Mouse (Mus musculus) embryonic facial prominence, embryonic 12.5 days (tissue): Measurements from ENCODE around the gene Gm4737. TPM values are rescaled to one million over a fixed set of nuclear protein-coding genes. Genes with fewer than 3 reads are reported as not detected.

ENCODE experiments used
- ATAC-seq: fragments of 200-750 bp; cut with Nextera tagmentation; 2 replicates; pipeline ENCODE4 v1.8.0; 2017; ENCODE audit not compliant: insufficient number of reproducible peaks, insufficient read depth, low FRiP score, low TSS enrichment
- H3K27ac ChIP-seq: fragments of 300-500 bp; sonication (generic); 2 replicates; pipeline ENCODE4 v1.5.1; 2016; ENCODE audit warnings: mild to moderate bottlenecking
- H3K27me3 ChIP-seq: fragments of 300-500 bp; sonication (generic); 2 replicates; pipeline ENCODE4 v1.6.1; 2016; ENCODE audit warnings: mild to moderate bottlenecking, moderate library complexity
- H3K36me3 ChIP-seq: fragments of 300-500 bp; sonication (generic); 2 replicates; pipeline ENCODE4 v1.6.1; 2016; ENCODE audit warnings: mild to moderate bottlenecking
- H3K4me1 ChIP-seq: fragments of 300-500 bp; sonication (generic); 2 replicates; pipeline ENCODE4 v1.6.1; 2016
- H3K4me2 ChIP-seq: fragments of 300-500 bp; sonication (generic); replicated peaks from 2 replicates; pipeline ENCODE4 v1.6.1; 2016; ENCODE audit warnings: mild to moderate bottlenecking, moderate library complexity
- H3K4me3 ChIP-seq: fragments of 300-500 bp; sonication (generic); 2 replicates; pipeline ENCODE4 v1.5.1; 2016; ENCODE audit warnings: mild to moderate bottlenecking
- H3K9ac ChIP-seq: fragments of 300-500 bp; sonication (generic); 2 replicates; pipeline ENCODE4 v1.6.1; 2016; ENCODE audit warnings: mild to moderate bottlenecking, moderate library complexity
- H3K9me3 ChIP-seq: fragments of 300-500 bp; sonication (generic); 2 replicates; pipeline ENCODE4 v1.6.1; 2016; ENCODE audit warnings: mild to moderate bottlenecking, moderate library complexity
- WGBS: fragments of 180-500 bp; shearing (Covaris S2); methylation state at CpG from one replicate; pipeline ENCODE4 v1.1.7; 2016; 5-methylcytosine and 5-hydroxymethylcytosine counted together
- polyA plus RNA-seq: library from polyadenylated mRNA; unstranded; fragments of >200 nt; fragmentation: Nextera tagmentation; extraction: Ambion mirVana; gene quantifications from 2 replicates; pipeline ENCODE4 v1.2.1, GENCODE M21; 2016

Gm4737 gene
- polyA plus RNA-seq, 1 experiment from 2014 or later = 4.8 TPM

- Histone ChIP-seq H3K27ac (no peak overlapping the region), H3K27me3 (no peaks in the 10 kb centered on the region), H3K9me3 (no peaks in the 10 kb centered on the region), H3K36me3 (no peaks in the 10 kb centered on the region), H3K4me2 (no peak overlapping the region), H3K4me3 (no peak overlapping the region), H3K9ac (no peak overlapping the region), H3K4me1 (no peaks in the 10 kb centered on the region)
- no peak for ATAC-seq
- 68% methylated on average over 3 of the region's 3 CpGs for WGBS
Observed at GRCm38 (mm10) chr16:46120607-46121006, 34.3 kb downstream of the Gm4737 start.

DNA sequence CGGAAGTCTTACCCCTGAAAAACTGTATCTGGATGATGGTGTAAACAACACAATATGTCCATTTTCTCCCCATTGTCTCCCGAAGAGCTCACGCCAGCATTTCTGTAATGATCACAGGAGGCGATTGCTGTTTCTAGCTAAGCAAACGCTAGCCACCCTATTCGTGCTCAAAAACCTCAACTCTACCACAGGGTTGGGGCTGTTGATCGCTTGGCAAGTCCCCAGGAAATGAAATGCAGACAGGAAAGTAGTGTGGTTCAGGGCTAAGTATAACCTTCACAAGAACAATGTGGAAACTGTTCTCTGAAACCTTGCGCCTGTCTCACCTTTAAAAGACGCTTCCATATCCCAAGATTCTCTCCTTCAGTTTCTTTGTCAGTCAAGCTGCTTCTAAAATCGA lies 34.9 kb downstream of the Gm4737 start, which contains the start of gene Cd96:
TSS of gene Cd96 (minus strand) at position 232 of the 400 bp plus-strand sequence.
- no peak for ATAC-seq
- no peaks in the 10 kb centered on the region for H3K9me3 ChIP-seq
- no peak within 1 kb of the TSS for H3K27ac ChIP-seq
- no peaks in the 10 kb centered on the region for H3K36me3 ChIP-seq
- H3K4me2 ChIP-seq = no peak within 1 kb of the TSS
- 78% methylated on average over 10 of the region's 10 CpGs for WGBS
- H3K27me3 ChIP-seq = no peaks in the 10 kb centered on the region
- H3K4me3 ChIP-seq = no peak within 1 kb of the TSS
- no peaks in the 10 kb centered on the region for H3K4me1 ChIP-seq
- no peak within 1 kb of the TSS for H3K9ac ChIP-seq

- Histone ChIP-seq H3K4me1 (no peaks in the 10 kb centered on the region), H3K27ac (no peak overlapping the region), H3K36me3 (no peaks in the 10 kb centered on the region), H3K9me3 (no peaks in the 10 kb centered on the region), H3K27me3 (no peaks in the 10 kb centered on the region), H3K9ac (no peak overlapping the region), H3K4me2 (no peak overlapping the region), H3K4me3 (no peak overlapping the region)
- no peak for ATAC-seq
- 95% methylated on average over 3 of the region's 3 CpGs for WGBS
Observed at GRCm38 (mm10) chr16:46117645-46118044, 37.2 kb downstream of the Gm4737 start.

- H3K27ac ChIP-seq = no peak overlapping the region
Observed at GRCm38 (mm10) chr16:46114727-46115126, 40.1 kb downstream of the Gm4737 start.

GRCm38 (mm10) chr16:46109536-46109935 lies 45.3 kb downstream of the Gm4737 start:
- no peaks in the 10 kb centered on the region for H3K27me3 ChIP-seq
- H3K4me3 ChIP-seq = no peak overlapping the region
- no peak overlapping the region for H3K27ac ChIP-seq
- H3K9me3 ChIP-seq = no peaks in the 10 kb centered on the region
- no peak overlapping the region for H3K9ac ChIP-seq
- no peaks in the 10 kb centered on the region for H3K36me3 ChIP-seq
- H3K4me1 ChIP-seq = no peaks in the 10 kb centered on the region
- ATAC-seq = no peak
- WGBS = 61% methylated on average over 8 of the region's 8 CpGs
- H3K4me2 ChIP-seq = no peak overlapping the region

More at GRCm38 (mm10) chr16:46114727-46115126, 40.1 kb downstream of the Gm4737 start:
- no peaks in the 10 kb centered on the region for H3K9me3 ChIP-seq
- no peak overlapping the region for H3K9ac ChIP-seq
- H3K4me1 ChIP-seq = no peaks in the 10 kb centered on the region
- WGBS = 60% methylated on average over 2 of the region's 2 CpGs
- no peak for ATAC-seq
- no peaks in the 10 kb centered on the region for H3K27me3 ChIP-seq
- H3K36me3 ChIP-seq = no peaks in the 10 kb centered on the region
- H3K4me2 ChIP-seq = no peak overlapping the region
- no peak overlapping the region for H3K4me3 ChIP-seq

DNA sequence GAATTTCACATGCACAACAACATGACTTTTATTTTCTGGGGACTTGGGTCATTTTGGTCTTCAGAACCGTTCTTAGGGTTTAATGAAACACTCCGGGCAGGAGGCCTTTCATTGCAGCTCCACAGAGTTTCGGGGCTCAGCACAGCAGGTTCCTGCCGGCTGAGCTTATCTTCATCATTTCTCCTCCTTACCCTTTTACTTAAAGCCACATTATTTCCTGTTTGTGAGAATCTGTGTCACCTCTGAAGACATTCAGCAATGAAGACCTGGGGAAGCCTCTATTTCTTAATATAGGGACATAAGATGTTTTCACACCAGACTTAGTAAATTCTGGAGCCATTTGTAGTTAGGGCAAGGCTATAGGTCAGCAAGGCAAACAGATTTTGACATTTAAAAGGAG lies 47.4 kb downstream of the Gm4737 start:
- no peak overlapping the region for H3K9ac ChIP-seq
- H3K27me3 ChIP-seq = no peaks in the 10 kb centered on the region
- no peaks in the 10 kb centered on the region for H3K9me3 ChIP-seq
- ATAC-seq = no peak
- WGBS = 67% methylated on average over 4 of the region's 4 CpGs
- H3K4me1 ChIP-seq = no peaks in the 10 kb centered on the region
- no peak overlapping the region for H3K27ac ChIP-seq
- H3K36me3 ChIP-seq = no peaks in the 10 kb centered on the region
- H3K4me2 ChIP-seq = no peak overlapping the region
- H3K4me3 ChIP-seq = no peak overlapping the region

GRCm38 (mm10) chr16:46104491-46104890 lies 50.4 kb downstream of the Gm4737 start:
- 86% methylated on average over 9 of the region's 9 CpGs for WGBS
- H3K4me1 ChIP-seq = no peaks in the 10 kb centered on the region
- no peak for ATAC-seq
- no peak overlapping the region for H3K9ac ChIP-seq
- no peaks in the 10 kb centered on the region for H3K36me3 ChIP-seq
- H3K4me2 ChIP-seq = no peak overlapping the region
- H3K4me3 ChIP-seq = no peak overlapping the region
- H3K9me3 ChIP-seq = no peaks in the 10 kb centered on the region
- no peak overlapping the region for H3K27ac ChIP-seq
- H3K27me3 ChIP-seq = no peaks in the 10 kb centered on the region

Other genes starting within 250 kb of the Gm4737 start
- gene Phldb2, start 201.5 kb downstream of the Gm4737 start, polyA plus RNA-seq = 72.5 and 77.8 TPM in 2 replicates
- 1.9 and 3.0 TPM in 2 replicates for gene Plcxd2, start 144.9 kb downstream of the Gm4737 start, polyA plus RNA-seq
- gene Cd96, start 34.8 kb downstream of the Gm4737 start, polyA plus RNA-seq = 0.13 TPM in 1 of 2 replicates, not detected in the other